Mouse (Mus musculus) E14TG2a.4 (cell line): ENCODE results near the gene Atp6v1g3.

Experiments
- CTCF ChIP-seq: conservative IDR thresholded peaks from 2 replicates; pipeline ENCODE4 v1.5.1; 2014; ENCODE audit warnings: low read length
- NANOG ChIP-seq: IDR thresholded peaks from 2 replicates; pipeline ENCODE4 v1.6.1; 2014; ENCODE audit warnings: borderline replicate concordance, low read length, mixed read lengths
- POU5F1 ChIP-seq: IDR thresholded peaks from 2 replicates; pipeline ENCODE4 v1.6.1; 2014; ENCODE audit warnings: low read length, borderline replicate concordance

- TF ChIP-seq CTCF (no peak), NANOG (no peak), POU5F1 (no peak)
Measured at GRCm38 (mm10) chr1:138302756-138303155, 29.2 kb downstream of the Atp6v1g3 start.
